Mouse (Mus musculus) intestine, postnatal 0 days (tissue): ENCODE measurements at regions not wholly inside any gene's neighbourhood (a gene's known extent, or its start where the extent isn't known, plus 50 kb on each side); places are given as distances from the start of the nearest gene placed in this dataset.
"Not testable (repeated sequence)": the region's sequence is repeated elsewhere in the genome, so short reads cannot be mapped to it uniquely, and the experiment has no call there.

Source experiments
- ATAC-seq: fragments of 200-750 bp; cut with Nextera tagmentation; 2 replicates; pipeline ENCODE4 v1.8.0; 2017; ENCODE audit warnings: mild to moderate bottlenecking, moderate TSS enrichment, moderate library complexity
- H3K27ac ChIP-seq: fragments of 300-500 bp; sonication (generic); 2 replicates; pipeline ENCODE4 v1.5.1; 2014; ENCODE audit warnings: mild to moderate bottlenecking, low read depth, low read length, moderate library complexity
- H3K27me3 ChIP-seq: fragments of 300-500 bp; sonication (generic); replicated peaks from 2 replicates; pipeline ENCODE4 v1.6.1; 2014; ENCODE audit warnings: low read length, mixed read lengths; ENCODE audit not compliant: control insufficient read depth, insufficient read depth
- H3K36me3 ChIP-seq: fragments of 300-500 bp; sonication (generic); 2 replicates; pipeline ENCODE4 v1.6.1; 2014; ENCODE audit warnings: mild to moderate bottlenecking, moderate library complexity; ENCODE audit not compliant: control insufficient read depth, insufficient read depth
- H3K4me1 ChIP-seq: fragments of 300-500 bp; sonication (generic); replicated peaks from 2 replicates; pipeline ENCODE4 v1.6.1; 2014; ENCODE audit warnings: antibody characterized with exemption, low read length, mixed read lengths; ENCODE audit not compliant: control insufficient read depth, insufficient read depth
- H3K4me2 ChIP-seq: fragments of 300-500 bp; sonication (generic); replicated peaks from 2 replicates; pipeline ENCODE4 v1.6.1; 2014; ENCODE audit warnings: low read depth, mild to moderate bottlenecking, moderate library complexity
- H3K4me3 ChIP-seq: fragments of 300-500 bp; sonication (generic); 2 replicates; pipeline ENCODE4 v1.5.1; 2014; ENCODE audit warnings: low read depth, low read length
- H3K9ac ChIP-seq: fragments of 300-500 bp; sonication (generic); 2 replicates; pipeline ENCODE4 v1.6.1; 2014; ENCODE audit warnings: mild to moderate bottlenecking, low read depth, low read length
- H3K9me3 ChIP-seq: fragments of 300-500 bp; sonication (generic); 2 replicates; pipeline ENCODE4 v1.6.1; 2016; ENCODE audit warnings: mixed run types; ENCODE audit not compliant: control insufficient read depth
- CTCF ChIP-seq: sonication (generic); IDR thresholded peaks from 2 replicates; pipeline ENCODE4 v1.5.1; 2016; ENCODE audit warnings: low read depth, mild to moderate bottlenecking, control low read depth, antibody characterized with exemption, moderate library complexity
- WGBS: fragments of 180-500 bp; shearing (Covaris S2); extraction: QIAGEN DNeasy Blood & Tissue Kit; methylation state at CpG from one replicate; pipeline ENCODE4 v1.1.7; 2014; 5-methylcytosine and 5-hydroxymethylcytosine counted together

- no peaks in the 10 kb centered on the region for H3K4me1 ChIP-seq
- H3K27me3 ChIP-seq = no peaks in the 10 kb centered on the region
- H3K4me3 ChIP-seq = no peak overlapping the region
- H3K9ac ChIP-seq = no peak overlapping the region
- ATAC-seq = no peak
- TF ChIP-seq CTCF = no peak
- no peak overlapping the region for H3K27ac ChIP-seq
- H3K9me3 ChIP-seq = no peaks in the 10 kb centered on the region
- 79% methylated on average over 2 of the region's 2 CpGs for WGBS
- no peaks in the 10 kb centered on the region for H3K36me3 ChIP-seq
- no peak overlapping the region for H3K4me2 ChIP-seq
Observed at GRCm38 (mm10) chr16:19185434-19186256, 128.2 kb downstream of the Olfr164 start.

GRCm38 (mm10) chr16:19179214-19180010 lies 134.5 kb downstream of the Olfr164 start:
- no peaks in the 10 kb centered on the region for H3K36me3 ChIP-seq
- no peak overlapping the region for H3K4me2 ChIP-seq
- H3K27ac ChIP-seq = no peak overlapping the region
- no peaks in the 10 kb centered on the region for H3K9me3 ChIP-seq
- 12% methylated on average over 1 of the region's 1 CpGs for WGBS
- H3K27me3 ChIP-seq = no peaks in the 10 kb centered on the region
- H3K9ac ChIP-seq = no peak overlapping the region
- no peak for TF ChIP-seq CTCF
- no peak overlapping the region for H3K4me3 ChIP-seq
- H3K4me1 ChIP-seq = no peaks in the 10 kb centered on the region
- ATAC-seq = no peak

GRCm38 (mm10) chr16:19153046-19153445 lies 160.8 kb downstream of the Olfr164 start:
- Histone ChIP-seq H3K4me3 (no peak overlapping the region), H3K9me3 (no peaks in the 10 kb centered on the region), H3K27ac (no peak overlapping the region), H3K9ac (no peak overlapping the region), H3K36me3 (no peaks in the 10 kb centered on the region), H3K4me1 (no peaks in the 10 kb centered on the region), H3K27me3 (no peaks in the 10 kb centered on the region), H3K4me2 (no peak overlapping the region)
- WGBS = 65% methylated on average over 2 of the region's 2 CpGs
- ATAC-seq = no peak
- TF ChIP-seq CTCF = no peak

GRCm38 (mm10) chr16:19152465-19152864 lies 161.4 kb downstream of the Olfr164 start:
- not testable (repeated sequence) for H3K4me3 ChIP-seq, H3K36me3 ChIP-seq, H3K4me2 ChIP-seq, H3K9ac ChIP-seq, H3K27me3 ChIP-seq, H3K9me3 ChIP-seq, ATAC-seq, H3K4me1 ChIP-seq, H3K27ac ChIP-seq
- WGBS = 61% methylated on average over 1 of the region's 1 CpGs

GRCm38 (mm10) chr16:19151110-19151509 lies 162.8 kb downstream of the Olfr164 start:
- Histone ChIP-seq H3K4me2 (no peak overlapping the region), H3K27ac (no peak overlapping the region), H3K4me3 (no peak overlapping the region), H3K27me3 (no peaks in the 10 kb centered on the region), H3K9me3 (no peaks in the 10 kb centered on the region), H3K4me1 (no peaks in the 10 kb centered on the region), H3K36me3 (no peaks in the 10 kb centered on the region), H3K9ac (no peak overlapping the region)
- WGBS = 60% methylated on average over 2 of the region's 2 CpGs
- no peak for TF ChIP-seq CTCF
- no peak for ATAC-seq

GRCm38 (mm10) chr16:19150582-19150981 lies 163.3 kb downstream of the Olfr164 start:
- H3K9ac ChIP-seq = no peak overlapping the region
- no peaks in the 10 kb centered on the region for H3K9me3 ChIP-seq
- no peak overlapping the region for H3K27ac ChIP-seq
- ATAC-seq = no peak
- H3K4me1 ChIP-seq = no peaks in the 10 kb centered on the region
- no peaks in the 10 kb centered on the region for H3K27me3 ChIP-seq
- 86% methylated on average over 2 of the region's 2 CpGs for WGBS
- no peak overlapping the region for H3K4me3 ChIP-seq
- no peak for TF ChIP-seq CTCF
- H3K36me3 ChIP-seq = no peaks in the 10 kb centered on the region
- no peak overlapping the region for H3K4me2 ChIP-seq
